Mouse (Mus musculus) midbrain, postnatal 0 days (tissue): ENCODE measurements around the gene Gm16181. TPM values are rescaled to one million over a fixed set of nuclear protein-coding genes. Genes with fewer than 3 reads are reported as not detected.
A peak's percentile ranks its signal among the peaks of the same experiment; 100 is the strongest.

ENCODE experiments used
- ATAC-seq: fragments of 200-750 bp; cut with Nextera tagmentation; 2 replicates; pipeline ENCODE4 v1.8.0; 2017; ENCODE audit warnings: moderate number of reproducible peaks, mild to moderate bottlenecking, moderate TSS enrichment, moderate library complexity; ENCODE audit not compliant: low FRiP score
- DNase-seq: peaks from one replicate; pipeline ENCODE4 v3.0.0-alpha.2; 2015; ENCODE audit warnings: low spot score
- H3K27ac ChIP-seq: fragments of 300-500 bp; sonication (generic); 2 replicates; pipeline ENCODE4 v1.5.1; 2014; ENCODE audit warnings: low read depth, mild to moderate bottlenecking, low read length, mixed read lengths
- H3K27me3 ChIP-seq: fragments of 300-500 bp; sonication (generic); 2 replicates; pipeline ENCODE4 v1.6.1; 2014; ENCODE audit warnings: low read length, control low read depth, mixed read lengths; ENCODE audit not compliant: insufficient read depth
- H3K36me3 ChIP-seq: fragments of 300-500 bp; sonication (generic); 2 replicates; pipeline ENCODE4 v1.6.1; 2014; ENCODE audit warnings: low read length, control low read depth, mixed read lengths; ENCODE audit not compliant: insufficient read depth
- H3K4me1 ChIP-seq: fragments of 300-500 bp; sonication (generic); 2 replicates; pipeline ENCODE4 v1.6.1; 2014; ENCODE audit warnings: mild to moderate bottlenecking, control low read depth, antibody characterized with exemption, low read length, mixed read lengths; ENCODE audit not compliant: insufficient read depth
- H3K4me2 ChIP-seq: fragments of 300-500 bp; sonication (generic); 2 replicates; pipeline ENCODE4 v1.6.1; 2014; ENCODE audit warnings: low read depth, mild to moderate bottlenecking, low read length, mixed read lengths; ENCODE audit not compliant: poor library complexity, severe bottlenecking
- H3K4me3 ChIP-seq: fragments of 300-500 bp; sonication (generic); 2 replicates; pipeline ENCODE4 v1.5.1; 2014; ENCODE audit warnings: low read depth, mild to moderate bottlenecking, low read length, moderate library complexity
- H3K9ac ChIP-seq: fragments of 300-500 bp; sonication (generic); replicated peaks from 2 replicates; pipeline ENCODE4 v1.6.1; 2014; ENCODE audit warnings: mild to moderate bottlenecking, low read length, moderate library complexity, mixed read lengths; ENCODE audit not compliant: poor library complexity, severe bottlenecking
- H3K9me3 ChIP-seq: fragments of 300-500 bp; sonication (generic); 2 replicates; pipeline ENCODE4 v1.6.1; 2016; ENCODE audit warnings: low read length, control low read depth
- CTCF ChIP-seq: IDR thresholded peaks from 2 replicates; pipeline ENCODE4 v1.5.1; 2016; ENCODE audit warnings: antibody characterized with exemption, mild to moderate bottlenecking
- WGBS: fragments of 180-500 bp; shearing (Covaris S2); extraction: QIAGEN DNeasy Blood & Tissue Kit; methylation state at CpG from one replicate; pipeline ENCODE4 v1.1.7; 2014; 5-methylcytosine and 5-hydroxymethylcytosine counted together
- microRNA-seq: library from miRNA; unstranded; fragments of <30 nt; microRNA quantifications from one replicate; pipeline ENCODE4, GENCODE M21; 2016; ENCODE audit warnings: borderline number of aligned reads
- polyA plus RNA-seq: library from polyadenylated mRNA; unstranded; fragments of >200 nt; fragmentation: Nextera tagmentation; extraction: Ambion mirVana; gene quantifications from 2 replicates; pipeline ENCODE4 v1.2.1, GENCODE M21; 2015
- total RNA-seq: library from RNA; depleted of rRNA; stranded (reverse); fragments of >200 nt; gene quantifications from 2 replicates; pipeline ENCODE4 v1.2.3, GENCODE M21; 2014; rRNA removed

The Gm16181 gene
- total and polyA plus RNA-seq, 2 experiments from 2014 or later, result 0.33 TPM; not detected in 1

DNA sequence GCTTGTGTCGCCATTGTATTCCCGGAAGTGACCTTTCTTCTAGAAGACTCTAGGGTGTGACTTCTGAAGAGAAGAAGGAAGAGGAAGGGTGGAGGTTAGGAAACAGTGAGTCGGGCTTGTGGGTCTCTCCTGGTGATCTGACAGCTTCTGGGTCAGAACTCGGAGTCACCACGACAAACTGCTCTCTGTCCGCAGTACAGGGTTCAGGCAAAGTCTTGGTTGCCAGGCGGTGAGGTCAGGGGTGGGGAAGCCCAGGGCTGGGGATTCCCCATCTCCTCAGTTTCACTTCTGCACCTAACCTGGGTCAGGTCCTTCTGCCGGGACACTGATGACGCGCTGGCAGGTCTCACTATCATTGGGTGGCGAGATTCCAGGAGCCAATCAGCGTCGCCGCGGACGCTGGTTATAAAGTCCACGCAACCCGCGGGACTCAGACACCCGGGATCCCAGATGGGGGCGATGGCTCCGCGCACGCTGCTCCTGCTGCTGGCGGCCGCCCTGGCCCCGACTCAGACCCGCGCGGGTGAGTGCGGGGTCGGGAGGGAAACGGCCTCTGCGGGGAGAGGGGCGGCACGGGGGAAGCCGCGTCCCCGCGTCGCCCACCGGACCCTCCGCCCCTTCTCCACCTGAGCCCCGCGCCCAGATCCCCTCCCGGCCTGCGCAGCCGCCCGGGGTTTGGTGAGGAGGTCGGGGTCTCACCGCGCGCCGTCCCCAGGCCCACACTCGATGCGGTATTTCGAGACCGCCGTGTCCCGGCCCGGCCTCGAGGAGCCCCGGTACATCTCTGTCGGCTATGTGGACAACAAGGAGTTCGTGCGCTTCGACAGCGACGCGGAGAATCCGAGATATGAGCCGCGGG lies 42.3 kb downstream of the Gm16181 start, which contains the start of gene H2-D1:
H2-D1 (plus strand) TSS at position 67 of the 859 bp plus-strand sequence.
- Histone ChIP-seq H3K27ac (no peak within 1 kb of the TSS), H3K36me3 (no peaks in the 10 kb centered on the region), H3K4me1 (no peaks in the 10 kb centered on the region), H3K9ac (peak within 1 kb of the TSS; percentile 64), H3K9me3 (no peaks in the 10 kb centered on the region), H3K27me3 (no peaks in the 10 kb centered on the region), H3K4me2 (peak within 1 kb of the TSS; percentile 80), H3K4me3 (peak within 1 kb of the TSS; percentile 72)
- under 1% methylated on average over 58 of the region's 73 CpGs for WGBS
- ATAC-seq, result peak; percentile 92
- no peak for TF ChIP-seq CTCF
- DNase-seq, result peak; percentile 95

DNA sequence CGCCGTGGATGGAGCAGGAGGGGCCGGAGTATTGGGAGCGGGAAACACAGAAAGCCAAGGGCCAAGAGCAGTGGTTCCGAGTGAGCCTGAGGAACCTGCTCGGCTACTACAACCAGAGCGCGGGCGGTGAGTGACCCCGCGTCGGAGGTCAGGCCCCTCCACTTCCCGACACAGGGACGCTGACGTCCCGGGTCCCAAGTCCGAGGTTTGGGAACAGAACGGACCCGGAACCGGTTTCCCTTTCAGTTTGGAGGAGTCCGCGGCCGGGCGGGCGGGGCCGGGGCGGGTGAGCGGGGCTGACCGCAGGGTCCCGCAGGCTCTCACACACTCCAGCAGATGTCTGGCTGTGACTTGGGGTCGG lies 42.9 kb downstream of the Gm16181 start:
- no peak for DNase-seq
- H3K9me3 ChIP-seq, result no peaks in the 10 kb centered on the region
- H3K27ac ChIP-seq, result no peak overlapping the region
- peak overlapping the region; percentile 80 for H3K4me2 ChIP-seq
- no peaks in the 10 kb centered on the region for H3K36me3 ChIP-seq
- no peaks in the 10 kb centered on the region for H3K4me1 ChIP-seq
- no peak; the same call in 1 of the 2 replicates for ATAC-seq
- peak overlapping the region; percentile 72 for H3K4me3 ChIP-seq
- 1% methylated on average over 25 of the region's 31 CpGs for WGBS
- no peak for TF ChIP-seq CTCF
- no peaks in the 10 kb centered on the region for H3K27me3 ChIP-seq
- H3K9ac ChIP-seq, result peak overlapping the region; percentile 64

DNA sequence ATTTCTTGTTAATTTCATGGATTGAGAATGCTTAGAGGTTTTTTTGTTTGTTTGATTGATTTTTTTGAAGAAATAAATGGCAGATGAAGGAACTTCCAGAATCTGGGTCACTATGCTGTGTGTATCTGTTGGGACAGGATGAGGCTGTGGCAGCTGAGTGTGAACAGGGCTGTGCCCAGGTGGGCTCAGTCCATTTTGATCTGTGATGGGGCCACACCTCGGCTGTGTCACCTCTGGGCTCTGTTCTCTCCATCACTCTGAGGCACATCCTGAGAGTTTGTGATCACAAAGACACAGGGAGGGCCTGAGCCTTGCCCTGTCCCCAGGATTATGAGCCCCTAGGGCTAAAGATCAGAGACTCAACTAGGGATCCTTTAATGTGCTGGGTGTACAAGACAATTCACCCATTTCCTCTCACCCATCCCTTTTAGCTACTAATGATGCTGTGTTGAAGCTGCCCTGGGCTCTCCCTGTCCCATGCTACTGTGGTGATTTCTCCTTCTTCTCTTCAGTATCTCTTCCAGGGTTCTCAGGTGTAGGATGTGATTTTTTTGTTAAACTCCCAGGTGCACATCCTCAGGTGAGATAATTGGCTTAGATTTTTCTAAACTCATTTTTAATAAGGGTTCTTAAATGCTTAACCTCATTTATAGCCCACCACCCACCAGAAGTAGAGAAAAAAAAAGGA lies 46.9 kb downstream of the Gm16181 start:
- Histone ChIP-seq H3K4me1 (no peaks in the 10 kb centered on the region), H3K4me2 (no peak overlapping the region), H3K27ac (no peak overlapping the region), H3K9me3 (no peaks in the 10 kb centered on the region), H3K36me3 (no peaks in the 10 kb centered on the region), H3K9ac (no peak overlapping the region), H3K4me3 (no peak overlapping the region), H3K27me3 (no peaks in the 10 kb centered on the region)
- DNase-seq (no peak), ATAC-seq (no peak)
- TF ChIP-seq CTCF, result no peak
- 69% methylated on average over 1 of the region's 1 CpGs for WGBS

DNA sequence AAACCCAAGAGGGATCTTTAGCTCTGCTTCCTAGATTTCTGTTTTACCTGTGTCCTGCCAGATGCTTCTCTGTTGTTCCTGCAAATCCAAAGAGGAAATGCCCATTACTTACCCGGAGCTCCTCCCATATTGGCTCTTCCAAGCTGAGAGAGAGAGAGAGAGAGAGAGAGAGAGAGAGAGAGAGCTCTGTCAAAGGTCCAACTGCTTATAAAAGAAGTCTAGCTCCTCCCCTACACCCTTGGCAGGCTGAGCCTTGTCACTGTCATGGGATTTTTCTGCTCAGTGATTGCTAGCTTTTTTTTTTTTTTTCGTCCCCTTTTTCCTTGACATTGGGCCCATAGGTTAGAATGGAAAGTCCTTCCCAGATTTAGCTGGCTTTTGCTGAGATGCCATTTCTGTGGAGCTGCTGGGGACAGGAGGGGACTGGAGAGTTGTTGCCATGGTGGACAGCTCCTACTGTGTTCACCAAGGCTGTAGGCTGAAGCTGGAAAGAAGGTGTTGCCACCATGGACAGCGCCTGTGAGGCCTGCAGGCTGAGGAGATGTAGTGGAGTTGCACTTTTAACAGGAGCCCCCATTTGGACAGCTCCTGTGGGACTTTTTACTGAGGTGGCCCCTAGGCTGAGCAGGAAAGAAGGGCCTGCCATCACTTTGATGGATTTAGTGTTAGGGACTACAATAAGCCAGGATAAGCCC lies 49.2 kb downstream of the Gm16181 start:
- DNase-seq, result peak; percentile 65
- Histone ChIP-seq H3K4me1 (no peaks in the 10 kb centered on the region), H3K4me2 (no peak overlapping the region), H3K36me3 (no peaks in the 10 kb centered on the region), H3K4me3 (no peak overlapping the region), H3K27ac (no peak overlapping the region), H3K9me3 (no peaks in the 10 kb centered on the region; the same call in 1 of the 2 replicates), H3K27me3 (no peaks in the 10 kb centered on the region), H3K9ac (no peak overlapping the region)
- 20% methylated on average over 3 of the region's 3 CpGs for WGBS
- no peak for ATAC-seq
- no peak for TF ChIP-seq CTCF

DNA sequence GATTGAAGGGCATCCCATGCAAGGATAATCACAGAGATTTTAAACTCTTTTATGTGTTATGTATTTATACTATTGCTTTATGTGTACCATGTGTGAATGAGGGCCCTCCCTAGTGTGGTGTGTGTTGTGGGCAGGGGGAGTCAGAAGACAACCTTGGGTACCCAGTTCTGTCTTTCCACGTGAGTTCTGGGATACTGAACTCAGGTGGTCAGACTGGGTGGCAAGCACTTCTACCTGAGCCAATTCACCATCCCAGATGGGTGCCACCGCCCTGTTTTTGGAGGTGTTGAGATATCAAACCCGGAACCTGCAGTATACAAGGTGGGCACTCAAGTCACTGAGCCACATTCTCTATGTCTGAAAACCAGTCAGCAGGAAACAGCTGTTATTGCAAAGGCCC lies 51.6 kb downstream of the Gm16181 start:
- TF ChIP-seq CTCF, result no peak
- 79% methylated on average over 3 of the region's 3 CpGs for WGBS
- no peak for ATAC-seq

More for the DNA sequence above, 51.6 kb downstream of the Gm16181 start:
- no peak overlapping the region for H3K27ac ChIP-seq
- H3K4me3 ChIP-seq, result no peak overlapping the region
- no peaks in the 10 kb centered on the region for H3K36me3 ChIP-seq
- no peak overlapping the region for H3K4me2 ChIP-seq
- no peaks in the 10 kb centered on the region; the same call in 1 of the 2 replicates for H3K9me3 ChIP-seq
- H3K4me1 ChIP-seq, result no peaks in the 10 kb centered on the region
- H3K27me3 ChIP-seq, result no peaks in the 10 kb centered on the region
- H3K9ac ChIP-seq, result no peak overlapping the region
- no peak for DNase-seq

Small RNA genes lying within 50 kb of the gene (microRNA-seq; reads per million reads assigned to microRNA genes)
- gene Mir6973a (not detected), gene Mir6974 (not detected), gene Mir6975 (2.0 reads per million), gene Mir8094 (not detected)

Other genes with a start within 250 kb of the Gm16181 start
Only the 30 nearest of the 38 such genes appear.
- gene Sapcd1, start 192.8 kb upstream of the Gm16181 start, total RNA-seq, result 0.38 TPM in 1 of 2 replicates, not detected in the other
- 1.5 and 1.6 TPM in 2 replicates for gene Sapcd1, start 192.8 kb upstream of the Gm16181 start, polyA plus RNA-seq
- 1.7 and 3.8 TPM in 2 replicates for gene Msh5, start 174.1 kb upstream of the Gm16181 start, total RNA-seq
- 1.3 and 1.4 TPM in 2 replicates for gene Msh5, start 174.1 kb upstream of the Gm16181 start, polyA plus RNA-seq
- gene Clic1, start 170.9 kb upstream of the Gm16181 start, total RNA-seq, result 28.0 and 33.4 TPM in 2 replicates
- 40.0 and 41.9 TPM in 2 replicates for gene Clic1, start 170.9 kb upstream of the Gm16181 start, polyA plus RNA-seq
- gene Ddah2, start 161.8 kb upstream of the Gm16181 start, total RNA-seq, result 159 and 204 TPM in 2 replicates
- 210 and 213 TPM in 2 replicates for gene Ddah2, start 161.8 kb upstream of the Gm16181 start, polyA plus RNA-seq
- gene Ly6g6c, start 155.4 kb upstream of the Gm16181 start, total RNA-seq, result 2.4 TPM in 1 of 2 replicates, not detected in the other
- gene Ly6g6c, start 155.4 kb upstream of the Gm16181 start, polyA plus RNA-seq, result not detected in 2 replicates
- gene Mpig6b, start 154.7 kb upstream of the Gm16181 start, total RNA-seq, result not detected in 2 replicates
- not detected in 2 replicates for gene Mpig6b, start 154.7 kb upstream of the Gm16181 start, polyA plus RNA-seq
- gene Ly6g6e, start 143.9 kb upstream of the Gm16181 start, total RNA-seq, result not detected in 2 replicates
- 0.31 TPM in 1 of 2 replicates, not detected in the other for gene Ly6g6e, start 143.9 kb upstream of the Gm16181 start, polyA plus RNA-seq
- gene Ly6g6d, start 142.8 kb upstream of the Gm16181 start, total RNA-seq, result 1.4 TPM in 1 of 2 replicates, not detected in the other
- gene Ly6g6d, start 142.8 kb upstream of the Gm16181 start, polyA plus RNA-seq, result 0.98 and 1.1 TPM in 2 replicates
- not detected in 2 replicates for gene Ly6g6f, start 135.2 kb upstream of the Gm16181 start, total RNA-seq
- gene Ly6g6f, start 135.2 kb upstream of the Gm16181 start, polyA plus RNA-seq, result not detected in 2 replicates
- gene Abhd16a, start 131.6 kb upstream of the Gm16181 start, total RNA-seq, result 98.9 and 151 TPM in 2 replicates
- gene Abhd16a, start 131.6 kb upstream of the Gm16181 start, polyA plus RNA-seq, result 122 and 128 TPM in 2 replicates
- gene Ly6g5c, start 112.6 kb upstream of the Gm16181 start, total RNA-seq, result not detected in 2 replicates
- not detected in 2 replicates for gene Ly6g5c, start 112.6 kb upstream of the Gm16181 start, polyA plus RNA-seq
- gene Ly6g5b, start 105.4 kb upstream of the Gm16181 start, total RNA-seq, result 0.99 and 3.7 TPM in 2 replicates
- 1.3 and 1.8 TPM in 2 replicates for gene Ly6g5b, start 105.4 kb upstream of the Gm16181 start, polyA plus RNA-seq
- 11.7 and 17.0 TPM in 2 replicates for gene Gpank1, start 99.4 kb upstream of the Gm16181 start, total RNA-seq
- 20.2 and 21.0 TPM in 2 replicates for gene Gpank1, start 99.4 kb upstream of the Gm16181 start, polyA plus RNA-seq
- 245 and 287 TPM in 2 replicates for gene Csnk2b, start 98.8 kb upstream of the Gm16181 start, total RNA-seq
- gene Csnk2b, start 98.8 kb upstream of the Gm16181 start, polyA plus RNA-seq, result 325 and 332 TPM in 2 replicates
- 10.7 and 28.0 TPM in 2 replicates for gene D17H6S53E, start 94.5 kb upstream of the Gm16181 start, total RNA-seq
- gene D17H6S53E, start 94.5 kb upstream of the Gm16181 start, polyA plus RNA-seq, result 9.6 and 10.3 TPM in 2 replicates
- 0.44 TPM in 1 of 2 replicates, not detected in the other for gene Apom, start 88.8 kb upstream of the Gm16181 start, total RNA-seq
- gene Apom, start 88.8 kb upstream of the Gm16181 start, polyA plus RNA-seq, result 0.22 TPM in 1 of 2 replicates, not detected in the other
- 330 and 339 TPM in 2 replicates for gene Bag6, start 85.7 kb upstream of the Gm16181 start, total RNA-seq
- 62.3 and 68.9 TPM in 2 replicates for gene Bag6, start 85.7 kb upstream of the Gm16181 start, polyA plus RNA-seq
- 193 and 230 TPM in 2 replicates for gene Prrc2a, start 55.9 kb upstream of the Gm16181 start, total RNA-seq
- 85.7 and 88.0 TPM in 2 replicates for gene Prrc2a, start 55.9 kb upstream of the Gm16181 start, polyA plus RNA-seq
- gene Aif1, start 44.8 kb upstream of the Gm16181 start, total RNA-seq, result 1.8 and 4.1 TPM in 2 replicates
- 9.2 and 9.5 TPM in 2 replicates for gene Aif1, start 44.8 kb upstream of the Gm16181 start, polyA plus RNA-seq
- 5.9 and 26.7 TPM in 2 replicates for gene Lst1, start 32.4 kb upstream of the Gm16181 start, total RNA-seq
- 7.8 and 12.0 TPM in 2 replicates for gene Lst1, start 32.4 kb upstream of the Gm16181 start, polyA plus RNA-seq
- 1.4 and 2.1 TPM in 2 replicates for gene Ltb, start 26.4 kb upstream of the Gm16181 start, total RNA-seq
- 1.0 and 1.6 TPM in 2 replicates for gene Ltb, start 26.4 kb upstream of the Gm16181 start, polyA plus RNA-seq
- not detected in 2 replicates for gene Tnf, start 18.8 kb upstream of the Gm16181 start, total RNA-seq
- gene Tnf, start 18.8 kb upstream of the Gm16181 start, polyA plus RNA-seq, result 0.09 TPM in 1 of 2 replicates, not detected in the other
- gene Lta, start 15.5 kb upstream of the Gm16181 start, total RNA-seq, result 0.49 and 1.2 TPM in 2 replicates
- 0.98 and 1.2 TPM in 2 replicates for gene Lta, start 15.5 kb upstream of the Gm16181 start, polyA plus RNA-seq
- gene Atp6v1g2, start 12.8 kb downstream of the Gm16181 start, total RNA-seq, result 109 and 117 TPM in 2 replicates
- 210 and 232 TPM in 2 replicates for gene Atp6v1g2, start 12.8 kb downstream of the Gm16181 start, polyA plus RNA-seq
- 17.0 and 18.5 TPM in 2 replicates for gene Nfkbil1, start 15.0 kb downstream of the Gm16181 start, total RNA-seq
- 11.2 and 12.3 TPM in 2 replicates for gene Nfkbil1, start 15.0 kb downstream of the Gm16181 start, polyA plus RNA-seq
- 261 and 288 TPM in 2 replicates for gene Ddx39b, start 20.9 kb downstream of the Gm16181 start, total RNA-seq
- 320 and 329 TPM in 2 replicates for gene Ddx39b, start 20.9 kb downstream of the Gm16181 start, polyA plus RNA-seq
- gene H2-D1, start 41.9 kb downstream of the Gm16181 start, total RNA-seq, result 75.4 and 78.0 TPM in 2 replicates
- gene H2-D1, start 41.9 kb downstream of the Gm16181 start, polyA plus RNA-seq, result 130 and 148 TPM in 2 replicates
- 0.38 and 0.60 TPM in 2 replicates for gene H2-Q1, start 99.6 kb downstream of the Gm16181 start, total RNA-seq
- 1.4 and 1.5 TPM in 2 replicates for gene H2-Q1, start 99.6 kb downstream of the Gm16181 start, polyA plus RNA-seq
- 20.9 and 21.7 TPM in 2 replicates for gene H2-Q2, start 121.4 kb downstream of the Gm16181 start, total RNA-seq
- 21.1 and 22.5 TPM in 2 replicates for gene H2-Q2, start 121.4 kb downstream of the Gm16181 start, polyA plus RNA-seq
- gene H2-Q4, start 158.8 kb downstream of the Gm16181 start, total RNA-seq, result 1.4 and 4.0 TPM in 2 replicates
- gene H2-Q4, start 158.8 kb downstream of the Gm16181 start, polyA plus RNA-seq, result 0.79 and 1.0 TPM in 2 replicates